Mouse (Mus musculus): Measurements from ENCODE around the gene Tardbp. TPM values are rescaled to one million over a fixed set of nuclear protein-coding genes. Genes with fewer than 3 reads are reported as not detected.

The Tardbp gene
- polyA plus RNA-seq, 1 experiment: 109 TPM

DNA sequence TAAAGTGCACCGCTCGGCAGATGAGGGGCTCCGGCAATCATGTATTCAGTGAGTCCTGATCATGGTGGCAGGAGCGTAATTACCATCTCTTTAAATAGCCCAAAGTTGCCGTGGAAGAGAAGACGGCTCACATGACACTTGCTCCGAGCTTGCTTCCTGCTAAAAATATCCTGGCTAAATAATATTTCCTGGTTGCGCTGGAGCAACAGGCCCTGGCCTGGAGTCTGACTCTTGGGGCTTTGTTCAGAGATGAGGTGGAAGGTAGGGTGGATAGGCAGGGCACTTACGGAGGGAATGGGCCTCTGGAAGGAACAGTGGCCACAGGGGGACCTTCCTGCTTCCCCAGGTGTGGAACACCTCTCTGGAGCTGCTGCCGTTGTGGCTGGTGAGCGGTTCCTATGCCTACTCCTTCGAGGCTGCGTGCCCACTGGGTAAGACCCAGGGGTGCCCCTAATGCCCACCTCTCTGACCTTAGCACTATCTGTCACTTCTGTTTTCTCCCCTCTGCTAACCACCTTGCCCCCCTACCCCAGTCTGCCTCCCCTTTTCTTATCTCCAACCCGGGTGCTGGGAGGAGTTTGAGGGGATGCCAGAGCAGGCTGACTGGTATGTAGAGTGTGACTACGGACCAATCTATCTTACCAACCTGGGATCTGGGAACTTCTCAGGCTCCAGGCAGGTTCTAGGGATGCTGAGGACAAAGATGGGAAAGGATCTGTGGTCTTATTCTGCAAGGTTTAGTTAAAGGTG lies 40.4 kb upstream of the Tardbp start:
- peak overlapping the region; percentile 27 for H3K4me2 ChIP-seq (ENCODE audit: low read depth)
- H3K36me3 ChIP-seq (ENCODE audit: control insufficient read depth, insufficient read depth): no peaks in the 10 kb centered on the region
- no peaks in the 10 kb centered on the region for H3K79me2 ChIP-seq (ENCODE audit: control insufficient read depth, insufficient read depth)
- H3ac ChIP-seq (ENCODE audit: control insufficient read depth, insufficient read length): no peak overlapping the region
- no peak for TF ChIP-seq SRF (IDR thresholded peaks at IDR 0.05; ENCODE audit: control insufficient read depth, insufficient read length, low read depth)
- peak; percentile 16 for TF ChIP-seq USF1 (IDR thresholded peaks at IDR 0.05; ENCODE audit: low read depth)
- H3K27me3 ChIP-seq (ENCODE audit: control insufficient read depth, insufficient read depth, insufficient read length): peaks cover 34% of the 10 kb centered on the region
- H3K4me3 ChIP-seq: no peak overlapping the region

DNA sequence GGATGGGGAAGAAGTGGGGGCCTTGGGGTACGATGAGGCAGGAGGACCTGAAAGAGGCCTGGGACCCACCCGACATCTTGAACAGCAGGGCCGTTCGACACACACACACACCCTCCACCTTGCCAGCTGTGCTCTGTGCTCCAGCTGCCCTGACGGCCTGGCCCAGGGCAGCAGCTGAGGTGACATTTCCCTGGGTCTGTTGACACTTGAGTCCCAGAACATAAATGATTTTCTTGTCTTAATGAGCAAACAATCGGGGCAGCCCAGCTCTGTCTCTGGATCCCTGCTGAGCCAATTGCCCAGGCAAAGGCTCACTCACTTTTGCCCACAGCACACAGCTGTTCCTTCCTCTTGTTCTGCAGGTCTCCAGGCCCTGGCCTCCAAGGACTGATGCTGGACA lies 37.2 kb upstream of the Tardbp start:
- H3K4me3 ChIP-seq: no peak overlapping the region
- H3K4me2 ChIP-seq (ENCODE audit: low read depth): no peak overlapping the region
- no peak for TF ChIP-seq SRF (IDR thresholded peaks at IDR 0.05; ENCODE audit: control insufficient read depth, insufficient read length, low read depth)
- TF ChIP-seq TCF3 (IDR thresholded peaks at IDR 0.05; ENCODE audit: insufficient read length, low read depth): no peak
- no peak for TF ChIP-seq MYOG (IDR thresholded peaks at IDR 0.05; ENCODE audit: control insufficient read depth in 1 of 3, insufficient read depth in 1 of 3, insufficient read length in 2 of 3, low read depth in 2 of 3)
- TF ChIP-seq POLR2AphosphoS2 (IDR thresholded peaks at IDR 0.05; ENCODE audit: insufficient read length, low read depth): no peak
- no peak for TF ChIP-seq USF1 (IDR thresholded peaks at IDR 0.05; ENCODE audit: low read depth)
- no peak for TF ChIP-seq CEBPB (IDR thresholded peaks at IDR 0.05; ENCODE audit: insufficient read depth, poor library complexity, severe bottlenecking)
- TF ChIP-seq MYOD1 (IDR thresholded peaks at IDR 0.05; ENCODE audit: control insufficient read depth in 1 of 3, insufficient read length in 2 of 3, low read depth in 2 of 3): no peak
- no peak for TF ChIP-seq POLR2A (IDR thresholded peaks at IDR 0.05; ENCODE audit: insufficient read length, low read depth)
- no peak for TF ChIP-seq TCF12 (IDR thresholded peaks at IDR 0.05; ENCODE audit: insufficient read depth, poor library complexity, severe bottlenecking)
- no peak for TF ChIP-seq E2F4 (IDR thresholded peaks at IDR 0.05; ENCODE audit: insufficient read depth)
- no peak for TF ChIP-seq REST (IDR thresholded peaks at IDR 0.05; ENCODE audit: insufficient read depth, insufficient read length)
- TF ChIP-seq MAX (IDR thresholded peaks at IDR 0.05; ENCODE audit: low read depth): no peak
- no peaks in the 10 kb centered on the region for H3K79me2 ChIP-seq (ENCODE audit: control insufficient read depth, insufficient read depth)
- H3K36me3 ChIP-seq (ENCODE audit: control insufficient read depth, insufficient read depth): no peaks in the 10 kb centered on the region
- no peak overlapping the region for H3ac ChIP-seq (ENCODE audit: control insufficient read depth, insufficient read length)
- peaks cover 48% of the 10 kb centered on the region for H3K27me3 ChIP-seq (ENCODE audit: control insufficient read depth, insufficient read depth, insufficient read length)

DNA sequence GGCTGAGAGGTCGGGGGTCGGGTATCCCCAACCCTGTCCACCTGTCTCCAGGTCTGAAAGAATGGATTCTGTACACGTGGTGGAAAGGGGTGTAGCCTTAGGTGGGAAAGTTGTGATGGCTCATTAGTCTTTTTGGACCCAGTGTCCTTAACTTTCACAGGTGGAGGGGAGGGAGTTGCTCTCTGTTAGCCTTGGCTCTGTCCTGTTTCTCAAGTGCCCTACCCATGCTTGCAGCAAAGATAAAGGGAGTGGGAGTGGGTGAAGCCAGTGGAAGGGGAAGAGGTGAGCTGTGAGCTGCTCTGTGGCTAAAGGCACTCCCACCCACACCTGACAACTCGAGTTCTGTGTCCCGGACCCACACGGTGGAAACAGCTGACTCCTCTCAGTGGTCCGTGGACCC lies 36.5 kb upstream of the Tardbp start:
- H3K36me3 ChIP-seq (ENCODE audit: control insufficient read depth, insufficient read depth): no peaks in the 10 kb centered on the region
- H3K27me3 ChIP-seq (ENCODE audit: control insufficient read depth, insufficient read depth, insufficient read length): peaks cover 48% of the 10 kb centered on the region
- TF ChIP-seq MAX (IDR thresholded peaks at IDR 0.05; ENCODE audit: low read depth): no peak
- TF ChIP-seq USF1 (IDR thresholded peaks at IDR 0.05; ENCODE audit: low read depth): no peak
- TF ChIP-seq TCF3 (IDR thresholded peaks at IDR 0.05; ENCODE audit: insufficient read length, low read depth): no peak
- no peak for TF ChIP-seq TCF12 (IDR thresholded peaks at IDR 0.05; ENCODE audit: insufficient read depth, poor library complexity, severe bottlenecking)
- no peak for TF ChIP-seq MYOD1 (IDR thresholded peaks at IDR 0.05; ENCODE audit: control insufficient read depth in 1 of 3, insufficient read length in 2 of 3, low read depth in 2 of 3)
- TF ChIP-seq E2F4 (IDR thresholded peaks at IDR 0.05; ENCODE audit: insufficient read depth): no peak
- H3K4me2 ChIP-seq (ENCODE audit: low read depth): no peak overlapping the region
- no peak overlapping the region for H3ac ChIP-seq (ENCODE audit: control insufficient read depth, insufficient read length)
- no peaks in the 10 kb centered on the region for H3K79me2 ChIP-seq (ENCODE audit: control insufficient read depth, insufficient read depth)
- H3K4me3 ChIP-seq: no peak overlapping the region

DNA sequence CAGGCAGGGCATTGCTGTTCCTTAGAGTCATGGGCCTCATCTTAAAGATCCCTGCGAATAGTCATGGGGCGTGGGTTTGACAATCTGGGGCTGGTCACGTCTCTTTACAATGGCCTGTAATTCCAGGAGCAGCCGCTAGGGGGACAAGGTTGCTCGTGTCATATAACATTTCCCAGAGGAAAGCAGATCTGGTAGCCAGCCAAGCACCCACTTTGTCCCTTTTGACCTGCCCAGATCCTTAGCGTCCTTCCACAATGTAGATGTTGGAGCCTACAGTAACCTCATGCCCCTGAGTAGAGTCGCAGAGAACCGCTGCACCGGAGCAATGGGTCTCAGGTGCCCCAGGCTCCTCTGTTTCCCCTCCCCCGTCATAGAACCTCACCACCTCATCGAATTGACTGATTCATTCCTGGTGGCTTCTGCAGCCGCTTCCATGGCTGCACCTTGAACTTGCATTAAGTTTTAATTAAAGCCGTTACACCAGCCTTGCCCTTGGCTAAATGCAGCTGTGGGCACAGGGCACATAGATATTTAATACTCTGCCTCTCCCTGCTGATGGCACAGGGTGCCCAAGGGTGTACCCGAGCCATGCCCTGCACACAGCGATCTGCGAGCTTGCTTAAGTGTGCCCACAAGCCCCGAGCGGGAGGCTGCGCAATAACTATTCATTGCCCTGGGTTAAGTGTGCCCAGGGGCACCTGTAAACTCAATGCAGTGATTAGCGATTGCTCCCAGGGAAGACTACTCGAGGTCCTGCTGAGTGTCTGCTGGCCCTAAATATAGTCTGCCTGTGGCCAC lies 35.5 kb upstream of the Tardbp start:
- Histone ChIP-seq H3ac (ENCODE audit: control insufficient read depth, insufficient read length) (no peak overlapping the region), H3K36me3 (ENCODE audit: control insufficient read depth, insufficient read depth) (no peaks in the 10 kb centered on the region), H3K4me3 (no peak overlapping the region), H3K79me2 (ENCODE audit: control insufficient read depth, insufficient read depth) (no peaks in the 10 kb centered on the region), H3K4me2 (ENCODE audit: low read depth) (peak overlapping the region; percentile 60), H3K27me3 (ENCODE audit: control insufficient read depth, insufficient read depth, insufficient read length) (peaks cover 55% of the 10 kb centered on the region)
- TF ChIP-seq REST (IDR thresholded peaks at IDR 0.05; ENCODE audit: insufficient read depth, insufficient read length): no peak
- TF ChIP-seq SRF (IDR thresholded peaks at IDR 0.05; ENCODE audit: control insufficient read depth, insufficient read length, low read depth): no peak
- TF ChIP-seq USF1 (IDR thresholded peaks at IDR 0.05; ENCODE audit: low read depth): no peak
- no peak for TF ChIP-seq MAX (IDR thresholded peaks at IDR 0.05; ENCODE audit: low read depth)
- TF ChIP-seq CEBPB (IDR thresholded peaks at IDR 0.05; ENCODE audit: insufficient read depth, poor library complexity, severe bottlenecking): no peak
- TF ChIP-seq E2F4 (IDR thresholded peaks at IDR 0.05; ENCODE audit: insufficient read depth): no peak
- TF ChIP-seq MYOD1 (IDR thresholded peaks at IDR 0.05; ENCODE audit: control insufficient read depth in 1 of 3, insufficient read length in 2 of 3, low read depth in 2 of 3): no peak
- no peak for TF ChIP-seq POLR2AphosphoS2 (IDR thresholded peaks at IDR 0.05; ENCODE audit: insufficient read length, low read depth)
- TF ChIP-seq TCF3 (IDR thresholded peaks at IDR 0.05; ENCODE audit: insufficient read length, low read depth): no peak
- TF ChIP-seq POLR2A (IDR thresholded peaks at IDR 0.05; ENCODE audit: insufficient read length, low read depth): no peak
- TF ChIP-seq TCF12 (IDR thresholded peaks at IDR 0.05; ENCODE audit: insufficient read depth, poor library complexity, severe bottlenecking): no peak
- no peak for TF ChIP-seq MYOG (IDR thresholded peaks at IDR 0.05; ENCODE audit: control insufficient read depth in 1 of 3, insufficient read depth in 1 of 3, insufficient read length in 2 of 3, low read depth in 2 of 3)

DNA sequence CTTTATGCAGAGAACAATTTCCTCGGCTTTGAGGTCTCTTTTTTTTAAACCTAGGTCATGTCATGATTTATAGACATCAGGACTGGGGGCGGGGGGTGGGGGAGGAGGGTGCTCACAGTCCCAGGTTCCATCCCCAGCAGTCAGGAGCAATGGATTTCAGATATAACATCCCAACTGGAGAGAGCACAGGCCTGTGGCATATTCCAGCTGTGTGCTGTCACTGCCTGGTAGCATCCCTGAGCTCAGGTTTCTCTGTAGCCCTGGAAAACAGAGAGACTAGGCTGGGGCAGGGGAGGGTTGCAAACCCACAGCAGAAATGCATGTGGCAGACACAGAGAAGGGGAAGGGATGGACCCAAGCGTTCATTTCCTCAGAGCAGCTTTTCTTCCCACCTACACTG lies 33.4 kb upstream of the Tardbp start:
- H3ac ChIP-seq (ENCODE audit: control insufficient read depth, insufficient read length): no peak overlapping the region
- no peaks in the 10 kb centered on the region for H3K79me2 ChIP-seq (ENCODE audit: control insufficient read depth, insufficient read depth)
- no peaks in the 10 kb centered on the region for H3K36me3 ChIP-seq (ENCODE audit: control insufficient read depth, insufficient read depth)
- no peak overlapping the region for H3K4me2 ChIP-seq (ENCODE audit: low read depth)
- H3K4me3 ChIP-seq: no peak overlapping the region
- no peak for TF ChIP-seq USF1 (IDR thresholded peaks at IDR 0.05; ENCODE audit: low read depth)
- H3K27me3 ChIP-seq (ENCODE audit: control insufficient read depth, insufficient read depth, insufficient read length): peaks cover 51% of the 10 kb centered on the region
